Mouse (Mus musculus) liver, embryonic 14.5 days (tissue): ENCODE measurements around the gene Plekha7.

ENCODE experiments used
- CTCF ChIP-seq: IDR thresholded peaks from 2 replicates; pipeline ENCODE4 v1.5.1; 2016; ENCODE audit warnings: antibody characterized with exemption, low read depth, control low read depth
- EP300 ChIP-seq: IDR thresholded peaks from 2 replicates; pipeline ENCODE4 v1.6.1; 2016; ENCODE audit warnings: antibody characterized with exemption, low read depth

DNA sequence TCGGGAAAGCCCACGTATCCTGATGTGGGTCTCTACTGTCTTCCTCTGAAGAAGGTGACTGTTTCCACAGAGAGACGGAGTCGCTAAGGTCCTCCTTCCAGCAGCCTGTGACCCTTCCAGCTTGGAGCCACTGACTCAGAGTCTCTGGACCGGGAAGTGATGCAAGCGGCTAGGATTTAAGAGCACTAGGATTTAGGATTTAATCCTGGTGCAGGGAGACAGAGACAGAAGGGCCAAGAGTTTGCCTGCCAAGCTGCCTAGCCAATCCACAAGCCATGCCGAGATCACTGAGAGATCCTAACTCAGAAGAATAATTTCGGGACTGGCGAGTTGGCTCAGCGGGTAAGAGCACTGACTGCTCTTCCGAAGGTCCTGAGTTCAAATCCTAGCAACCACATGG, 59.6 kb downstream of the Plekha7 start:
- TF ChIP-seq CTCF (no peak), EP300 (no peak)
